Mouse (Mus musculus) heart, postnatal 36 days (tissue): ENCODE data around the gene Klhl42. TPM values are rescaled to one million over a fixed set of nuclear protein-coding genes. Genes with fewer than 3 reads are reported as not detected.
A peak's percentile ranks its signal among the peaks of the same experiment; 100 is the strongest.

Experiments
- DNase-seq, 2 experiments: peaks; one replicate each; pipeline ENCODE4 v3.0.0; 2021 to 2022
- intact Hi-C: fragments of 180-260 bp; cut with DNase I; formaldehyde crosslinking; loops from one replicate; pipeline ENCODE4 v1.15.1; 2025
- total RNA-seq, 2 experiments: library from RNA; stranded (reverse); gene quantifications; 2 replicates each; pipeline ENCODE4 v1.2.3; 2021

Gene Klhl42
- total RNA-seq, 2 experiments from 2014 or later = 5.7 to 6.9 TPM

DNA sequence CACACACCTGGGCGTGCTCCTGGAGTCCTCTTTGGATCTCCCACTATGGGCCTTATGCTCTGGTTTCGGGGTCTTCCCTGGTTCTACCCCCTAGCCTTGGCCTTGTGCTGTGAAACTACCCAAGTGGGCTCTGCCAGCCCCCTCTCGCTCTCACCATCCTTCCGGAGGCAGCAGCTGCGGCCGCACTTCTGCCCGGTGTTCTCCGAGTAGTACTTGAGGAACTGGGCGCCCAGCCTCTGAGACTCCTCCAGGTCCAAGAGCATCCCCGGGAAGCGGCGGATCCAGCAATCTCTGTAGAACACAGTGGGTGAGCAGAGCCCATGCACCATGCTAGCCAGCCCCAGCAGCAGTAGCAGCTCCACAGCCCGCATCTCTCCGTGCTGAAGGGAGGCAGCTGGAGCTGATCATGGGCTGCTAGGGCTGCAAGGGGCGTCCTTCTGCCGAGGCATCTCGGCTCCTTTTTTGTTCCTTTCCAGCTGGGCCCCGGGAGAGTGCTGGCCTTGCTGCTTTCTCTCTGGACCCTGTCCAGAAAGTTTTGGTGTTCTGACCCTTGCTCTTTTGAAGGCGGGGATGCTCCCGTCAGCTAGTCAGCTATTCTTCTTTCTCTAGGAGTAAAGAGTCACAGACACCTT, 4.5 kb upstream of the Klhl42 start, which contains the start of gene Mansc4:
TSS of gene Mansc4 (minus strand) at position 439 of the 632 bp plus-strand sequence.
- intact Hi-C loops = no loop called here
- peak; percentile 11 to 20 for DNase-seq

DNA sequence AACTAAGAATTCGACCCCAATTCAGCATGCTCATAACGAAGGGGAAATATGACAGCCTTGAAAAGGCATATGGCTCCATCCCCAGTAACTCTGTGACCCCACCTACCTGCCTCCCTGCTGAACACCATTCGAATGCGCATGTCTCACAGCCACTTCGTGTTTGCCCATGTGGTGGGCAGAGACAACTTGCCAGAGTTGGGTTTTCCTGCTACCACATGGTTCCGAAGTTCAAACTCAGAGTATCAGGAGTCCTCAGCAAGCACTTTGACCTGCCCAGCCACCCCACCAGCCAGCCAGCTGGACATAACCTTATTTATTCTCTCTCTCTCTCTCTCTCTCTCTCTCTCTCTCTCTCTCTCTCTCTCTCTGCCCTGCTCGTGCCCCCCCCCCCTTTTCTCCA, 3.4 kb upstream of the Klhl42 start:
- DNase-seq = no peak
- intact Hi-C loops = no loop called here

DNA sequence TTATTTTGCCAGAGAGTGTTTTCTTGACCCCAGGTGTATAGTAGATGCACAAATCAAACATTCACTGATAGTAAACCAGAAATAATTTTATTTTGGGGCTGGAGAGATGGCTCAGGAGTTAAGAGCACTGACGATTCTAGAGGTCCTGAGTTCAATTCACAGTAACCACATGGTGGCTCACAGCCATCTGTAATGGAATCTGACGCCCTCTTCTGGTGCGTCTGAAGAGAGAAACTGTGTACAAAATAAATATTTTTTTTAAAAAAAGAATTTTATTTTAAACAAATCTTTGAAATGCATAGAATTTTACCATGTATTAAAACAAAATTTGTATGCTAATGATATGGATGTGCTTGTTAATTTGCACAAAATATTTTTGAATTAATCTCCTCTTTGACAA, 2.7 kb upstream of the Klhl42 start:
- intact Hi-C loops = no loop called here
- no peak for DNase-seq

DNA sequence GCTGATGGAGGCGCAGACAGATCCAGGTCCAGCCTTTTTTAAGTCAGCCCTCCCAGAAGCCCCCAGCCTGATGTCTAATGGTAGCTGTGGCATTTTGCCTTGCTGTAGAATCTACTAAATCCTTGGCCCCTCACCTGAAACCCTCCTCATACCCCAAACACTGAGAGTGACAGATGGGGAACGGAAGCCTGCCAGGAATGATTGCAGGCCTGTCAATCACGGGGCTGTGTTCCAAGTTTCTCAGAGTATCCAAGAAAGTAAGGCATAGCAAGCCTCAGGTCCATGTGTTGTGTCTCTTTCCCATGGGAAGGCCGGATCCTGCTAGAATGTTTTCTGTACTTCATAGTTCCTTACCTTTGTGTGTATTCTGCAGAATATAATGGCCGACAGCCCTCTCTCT, 988 bp upstream of the Klhl42 start:
- DNase-seq = no peak
- intact Hi-C loops = no loop called here

DNA sequence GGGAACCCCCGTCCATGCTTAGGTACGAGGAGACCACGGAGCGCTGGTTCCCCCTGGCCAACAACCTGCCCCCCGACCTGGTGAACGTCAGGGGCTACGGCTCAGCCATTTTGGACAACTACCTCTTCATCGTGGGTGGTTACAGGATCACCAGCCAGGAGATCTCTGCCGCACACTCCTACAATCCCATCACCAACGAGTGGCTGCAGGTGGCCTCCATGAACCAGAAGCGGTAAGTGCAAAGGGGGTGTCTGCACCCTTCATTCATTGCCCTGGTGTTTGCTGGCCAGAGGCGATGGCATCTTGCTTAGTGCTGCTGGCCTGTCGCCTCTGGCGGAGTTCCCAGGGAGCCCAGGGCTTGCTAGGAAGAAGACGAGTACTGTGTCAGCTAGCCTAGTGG, 957 bp downstream of the Klhl42 start:
- intact Hi-C loops = loop anchor here (2.0 kb wide), 1 partner anchor 83 kb away; no protein-coding TSS in a partner anchor
- DNase-seq = peak; percentile 60 to 61

DNA sequence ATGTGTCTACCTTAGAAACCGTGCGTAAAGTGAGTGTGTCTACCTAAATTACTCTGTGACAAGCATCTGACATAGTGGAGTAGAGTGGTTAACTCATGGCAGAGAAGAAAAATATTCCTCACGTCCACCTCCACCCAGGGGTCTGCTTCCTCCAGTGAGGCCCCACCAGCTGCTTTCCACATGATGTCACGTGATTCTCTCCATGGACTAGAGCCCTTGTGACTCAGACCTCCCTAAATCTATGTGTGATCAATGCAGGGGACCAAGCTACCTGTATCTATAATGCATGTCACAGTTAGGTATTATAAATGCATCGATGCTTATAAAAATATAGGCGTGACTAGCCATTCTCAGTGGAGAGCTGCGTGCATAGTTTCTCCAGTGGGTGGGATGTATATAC, 3.6 kb downstream of the Klhl42 start:
- DNase-seq = no peak
- intact Hi-C loops = no loop called here

DNA sequence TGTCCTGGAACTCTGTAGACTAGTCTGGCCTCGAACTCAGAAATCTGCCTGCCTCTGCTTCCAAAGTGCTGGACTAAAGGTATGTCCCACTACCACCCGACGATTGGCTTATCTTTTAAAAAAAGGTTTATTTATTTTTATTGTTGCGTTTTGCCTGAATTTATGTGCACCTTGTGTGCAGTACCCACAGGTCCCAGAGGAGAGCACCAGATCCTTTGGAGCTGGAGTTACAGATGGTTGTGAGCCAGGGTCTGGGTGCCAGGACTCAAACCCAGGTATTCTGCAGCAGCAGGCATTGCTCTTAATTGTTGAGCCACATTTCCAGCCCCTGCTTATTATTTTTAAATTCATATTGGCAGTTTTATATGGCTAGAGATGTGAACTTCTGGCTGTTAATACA, 4.9 kb downstream of the Klhl42 start:
- no peak for DNase-seq
- intact Hi-C loops = no loop called here

DNA sequence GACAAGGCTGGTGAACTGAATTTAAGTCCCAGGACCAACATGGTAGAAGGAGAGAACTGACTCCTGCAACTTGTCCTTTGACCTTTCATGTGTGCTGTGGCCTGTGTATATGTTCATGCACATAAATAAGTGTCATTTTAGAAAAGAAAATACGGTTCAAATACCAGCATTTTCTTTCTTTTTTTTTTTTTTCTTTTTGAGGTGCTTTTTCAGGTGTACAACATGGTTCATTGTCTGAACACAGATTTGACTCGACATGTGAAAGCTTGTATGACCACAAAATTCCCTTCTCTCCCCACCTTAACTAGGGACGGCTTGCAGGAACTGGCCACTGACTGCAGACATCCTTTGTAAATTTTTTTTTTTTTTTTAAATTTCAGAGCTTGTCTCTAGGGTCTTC, 5.8 kb downstream of the Klhl42 start:
- intact Hi-C loops = no loop called here
- DNase-seq = no peak

DNA sequence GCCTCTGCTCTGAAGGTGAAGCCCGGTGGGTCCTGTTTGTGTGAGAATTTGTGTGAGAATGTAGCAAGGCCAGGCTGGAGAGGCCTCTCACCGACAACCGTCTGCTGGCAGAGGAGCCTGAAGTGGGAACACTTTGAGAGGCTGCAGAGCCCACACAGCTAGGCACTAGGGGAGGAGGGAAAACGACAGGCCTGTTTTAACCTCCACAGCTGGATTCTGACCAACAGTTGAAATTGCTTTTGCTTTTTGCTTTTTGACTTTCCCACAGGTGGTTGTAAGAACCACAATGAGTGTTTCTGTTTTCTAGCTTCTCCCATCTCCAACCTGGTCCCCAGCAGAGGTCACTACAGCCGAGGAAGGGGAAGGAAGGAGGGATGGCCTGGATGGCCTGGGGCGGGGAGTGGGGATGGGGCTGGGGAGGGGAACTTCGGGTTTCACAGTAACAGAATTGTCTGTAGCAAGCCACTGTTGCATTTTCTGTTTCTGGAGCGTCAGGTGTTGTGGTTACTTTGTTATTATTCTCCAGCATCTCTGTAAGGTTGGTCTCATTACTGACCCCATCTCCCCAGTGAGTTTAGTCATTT, 6.3 kb downstream of the Klhl42 start:
- intact Hi-C loops = no loop called here
- DNase-seq = no peak

DNA sequence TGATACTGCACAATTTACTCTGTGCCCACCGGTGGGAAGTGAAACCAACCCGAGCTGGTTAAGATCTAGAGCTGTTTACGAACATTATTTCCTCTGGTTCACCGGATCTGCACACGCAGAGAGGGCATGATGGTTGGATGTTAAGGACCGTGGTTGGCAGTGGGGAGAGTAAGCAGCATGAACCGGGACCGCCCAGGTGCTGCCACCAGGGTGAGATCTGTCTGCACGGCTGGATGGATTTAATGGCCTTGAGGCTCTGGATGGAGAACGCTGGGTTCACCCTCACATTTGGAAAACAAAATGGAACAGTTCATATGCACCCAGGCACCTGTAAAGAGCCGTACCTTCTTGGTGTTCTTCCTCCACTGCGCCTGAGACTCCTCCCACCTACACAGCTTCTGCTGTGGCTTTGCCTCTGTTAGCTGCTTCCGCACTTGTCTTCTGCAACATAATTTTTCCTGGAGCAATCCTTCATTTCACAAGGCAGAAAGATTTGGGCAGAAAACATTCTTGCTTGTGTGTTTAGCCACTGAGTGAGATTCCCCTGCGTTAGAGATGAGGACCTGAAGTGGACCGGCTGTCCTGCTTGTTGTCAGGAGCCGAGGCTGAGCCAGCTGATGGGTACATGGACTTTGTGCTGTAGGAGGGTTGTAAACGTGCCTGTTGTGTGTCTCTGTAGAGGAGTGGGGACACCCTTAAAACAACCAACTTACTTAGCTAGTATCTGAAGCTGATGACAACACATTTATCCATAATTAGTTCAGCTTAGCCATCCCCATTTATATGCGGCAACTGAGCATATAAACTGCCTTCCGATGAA, 8.5 kb downstream of the Klhl42 start:
- intact Hi-C loops = loop anchor here (5.0 kb wide), 1 partner anchor 272 kb away; no protein-coding TSS in a partner anchor
- no peak for DNase-seq

DNA sequence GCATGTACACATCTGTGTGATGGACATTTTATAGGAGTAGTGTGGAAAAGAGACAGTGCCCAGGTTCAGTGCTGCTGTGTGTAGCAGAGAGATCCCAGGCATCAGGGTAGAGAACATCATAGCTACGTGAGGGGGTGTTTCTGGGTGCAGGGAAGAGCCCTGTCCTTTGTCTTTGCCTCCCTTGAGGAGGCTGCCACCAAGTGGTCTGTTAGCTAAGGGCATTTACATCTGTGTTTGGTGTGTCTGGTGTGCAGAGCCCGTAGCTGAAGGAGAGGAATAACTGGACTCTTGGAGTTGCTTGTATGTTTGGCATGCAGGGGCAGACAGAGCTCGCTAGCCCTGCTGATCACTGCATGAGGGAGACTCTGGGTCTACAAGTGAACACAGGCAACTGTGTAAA, 11.1 kb downstream of the Klhl42 start:
- intact Hi-C loops = loop anchor here (5.0 kb wide), 1 partner anchor 275 kb away; no protein-coding TSS in a partner anchor
- DNase-seq = no peak

DNA sequence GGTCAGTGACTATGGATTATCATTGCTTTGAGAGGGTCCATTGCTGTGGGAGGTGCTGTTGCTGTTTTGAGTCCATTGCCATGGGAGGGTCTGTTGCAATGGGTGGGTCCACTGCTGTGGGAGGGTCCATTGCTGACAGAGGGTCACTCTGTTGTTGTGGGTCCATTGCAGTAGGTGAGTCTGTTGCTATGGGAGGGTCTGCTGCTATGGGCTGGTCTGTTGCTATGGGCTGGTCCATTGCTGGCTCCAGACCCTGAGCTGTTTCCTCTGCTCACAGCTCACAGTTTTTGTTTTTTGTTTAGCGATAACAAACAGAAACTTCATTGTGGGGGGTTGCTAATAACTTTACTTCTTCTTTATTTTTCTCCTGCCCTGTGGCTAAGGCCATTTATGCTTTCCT, 14.3 kb downstream of the Klhl42 start:
- DNase-seq = no peak
- intact Hi-C loops = no loop called here

DNA sequence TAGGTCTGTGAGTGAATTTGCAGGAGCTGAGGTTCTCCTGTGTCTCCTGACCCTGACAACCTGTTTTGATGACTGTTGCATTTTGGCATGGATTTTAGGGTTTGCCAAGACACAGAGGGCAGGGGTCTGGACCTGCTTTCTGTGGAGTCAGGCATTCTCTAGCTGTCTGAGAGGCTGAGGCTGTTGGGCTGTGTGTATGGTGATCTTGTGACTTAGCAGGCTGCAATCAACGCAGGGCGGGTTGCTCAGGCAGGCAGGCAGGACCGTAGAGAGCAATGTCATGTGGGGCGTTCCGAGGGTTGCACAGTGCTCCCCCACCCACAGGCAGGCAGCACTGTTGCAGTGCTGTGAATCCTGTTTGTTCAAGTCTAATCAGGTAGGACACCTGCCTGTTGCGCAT, 15.5 kb downstream of the Klhl42 start:
- intact Hi-C loops = no loop called here
- no peak for DNase-seq

DNA sequence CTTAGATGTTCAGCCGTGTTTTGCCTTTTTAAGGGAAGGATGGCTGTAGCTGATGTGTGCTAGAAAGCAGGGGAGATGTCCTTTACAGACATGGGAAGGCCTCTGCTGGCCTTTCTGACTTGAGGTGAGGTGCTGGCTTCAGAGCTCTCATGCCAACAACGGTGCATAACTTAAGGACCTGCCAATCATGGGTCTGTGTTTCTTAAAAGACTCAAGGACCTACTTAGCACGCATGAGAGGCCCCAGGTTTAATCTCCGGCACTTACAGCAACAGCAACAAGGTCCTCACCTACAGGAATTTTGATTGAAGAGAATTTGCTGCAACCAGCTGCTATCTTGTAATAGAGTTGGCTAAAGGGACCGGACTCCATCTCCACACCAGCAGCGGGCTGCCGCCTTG, 18.1 kb downstream of the Klhl42 start:
- intact Hi-C loops = no loop called here

DNA sequence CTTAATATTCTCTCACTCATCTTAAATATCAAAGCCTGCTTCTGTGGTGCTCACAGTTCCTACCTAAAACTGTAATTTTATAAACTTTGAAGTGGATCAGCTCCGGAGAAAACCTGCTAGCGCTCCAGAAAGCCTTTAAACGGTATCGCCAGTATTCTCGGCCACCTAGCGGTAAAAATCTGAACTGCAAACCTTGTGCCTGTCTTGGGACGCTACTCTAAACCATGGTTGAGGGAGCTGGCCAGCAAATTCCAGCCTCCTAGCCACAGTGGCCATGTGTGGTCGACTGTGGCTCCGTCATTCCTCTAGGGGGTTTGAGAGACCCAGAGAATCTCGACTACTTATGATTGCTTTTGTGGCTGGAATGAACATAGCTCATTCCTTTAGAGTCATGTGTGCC, 25.4 kb downstream of the Klhl42 start:
- intact Hi-C loops = loop anchor here (5.0 to 10.0 kb wide), 2 partner anchors 109 to 128 kb away; no protein-coding TSS in a partner anchor
- DNase-seq = peak; percentile 84 to 92

More for the DNA sequence above, 18.1 kb downstream of the Klhl42 start:
- no peak for DNase-seq

DNA sequence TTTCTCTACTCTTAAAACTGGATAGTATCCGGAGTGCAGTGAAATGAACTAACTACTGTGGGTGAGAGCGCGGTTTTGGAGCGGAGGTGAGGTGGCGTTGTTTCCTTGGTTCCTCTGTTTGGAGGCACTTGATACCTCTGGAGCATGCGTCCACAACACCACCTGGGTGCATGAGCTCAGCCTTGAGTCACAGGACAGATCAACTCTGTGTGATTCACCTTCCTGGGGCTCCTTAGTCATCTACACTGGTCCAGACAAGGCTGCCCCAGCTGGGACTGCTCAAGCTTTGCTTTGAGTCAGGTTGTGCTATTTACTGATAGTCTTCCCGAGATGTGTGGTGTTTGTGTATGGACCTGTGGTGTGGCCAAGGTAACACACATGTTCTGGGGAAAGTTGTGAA, 26.6 kb downstream of the Klhl42 start:
- DNase-seq = no peak
- intact Hi-C loops = loop anchor here (5.0 to 10.0 kb wide), 2 partner anchors 110 to 127 kb away; no protein-coding TSS in a partner anchor

DNA sequence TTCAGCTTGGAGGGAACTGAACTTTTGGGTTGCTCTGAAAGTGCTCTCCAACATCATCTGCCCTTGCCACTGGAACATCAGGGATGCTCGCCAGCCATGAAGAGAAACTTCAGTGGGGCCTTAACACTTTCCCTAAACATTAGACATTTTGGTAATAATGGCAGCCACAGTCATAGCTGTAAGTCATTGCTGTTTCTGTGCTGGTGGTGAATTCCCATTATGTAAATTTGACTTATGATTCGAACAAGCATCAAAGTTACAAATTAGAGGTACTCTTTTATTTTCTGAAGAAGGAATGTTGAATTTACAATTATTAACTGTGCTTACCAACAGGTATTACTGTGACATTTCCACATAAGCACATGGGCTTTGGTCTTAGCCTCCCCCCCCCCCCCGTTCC, 27.0 kb downstream of the Klhl42 start:
- no peak for DNase-seq
- intact Hi-C loops = loop anchor here (5.0 to 10.0 kb wide), 2 partner anchors 111 to 127 kb away; no protein-coding TSS in a partner anchor

DNA sequence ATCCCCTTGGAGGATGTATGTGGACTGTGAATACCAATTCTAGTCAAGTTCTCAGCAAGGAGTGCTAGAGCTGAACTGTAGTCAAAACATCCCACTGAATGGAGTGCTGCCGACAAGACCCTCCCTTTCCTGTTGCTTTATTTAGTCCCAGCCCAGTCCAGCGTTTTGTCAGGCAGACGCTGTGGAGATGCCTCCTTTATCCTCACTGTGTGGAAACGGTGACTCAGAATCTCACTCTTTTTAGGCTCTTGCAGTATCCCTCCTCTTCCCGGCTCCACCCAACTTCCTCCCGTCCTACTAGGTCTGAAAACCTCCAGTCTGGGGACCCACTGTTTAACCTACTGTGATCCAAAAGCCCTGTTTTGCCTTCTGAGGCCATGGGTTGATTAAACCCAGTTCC, 30.1 kb downstream of the Klhl42 start:
- no peak for DNase-seq
- intact Hi-C loops = no loop called here

DNA sequence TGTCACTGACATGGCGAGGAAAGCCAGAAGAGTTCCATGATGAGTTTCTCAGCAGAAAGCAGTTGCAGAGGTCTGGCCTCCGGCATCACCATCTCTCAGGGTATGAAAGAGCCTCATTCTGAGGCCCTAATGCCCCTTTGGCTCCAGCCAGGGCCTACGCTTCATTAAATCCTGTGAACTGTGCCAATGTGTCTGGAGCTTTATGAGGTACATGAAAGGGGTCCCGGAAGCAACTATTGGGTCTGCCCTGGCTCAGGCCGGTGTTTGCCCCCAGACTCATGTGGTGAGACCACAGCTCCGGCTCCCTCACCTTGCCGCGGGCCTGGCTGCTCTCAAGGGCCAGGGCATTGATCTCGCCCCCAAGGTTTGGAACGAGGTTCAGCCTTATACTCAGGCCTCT, 36.1 kb downstream of the Klhl42 start:
- intact Hi-C loops = no loop called here
- no peak for DNase-seq

DNA sequence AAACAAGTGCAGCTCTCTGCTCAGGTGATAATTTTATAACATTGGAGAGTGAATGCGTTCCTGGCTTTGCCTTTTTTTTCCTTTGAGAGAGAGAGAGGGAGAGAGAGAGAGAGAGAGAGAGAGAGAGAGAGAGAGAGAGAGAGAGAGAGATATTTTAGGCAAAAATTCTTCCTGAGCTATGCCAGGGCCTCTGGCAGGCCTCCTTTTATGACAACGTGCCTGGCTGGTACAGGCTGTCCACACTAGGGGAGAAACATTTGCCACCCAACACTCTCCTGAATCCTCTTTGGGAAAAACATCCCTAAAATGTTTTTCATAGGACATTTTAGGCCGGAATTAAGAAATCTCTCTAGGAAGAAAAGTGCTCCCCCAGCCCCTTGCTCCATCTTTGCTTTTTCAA, 47.1 kb downstream of the Klhl42 start:
- intact Hi-C loops = no loop called here
- no peak for DNase-seq

DNA sequence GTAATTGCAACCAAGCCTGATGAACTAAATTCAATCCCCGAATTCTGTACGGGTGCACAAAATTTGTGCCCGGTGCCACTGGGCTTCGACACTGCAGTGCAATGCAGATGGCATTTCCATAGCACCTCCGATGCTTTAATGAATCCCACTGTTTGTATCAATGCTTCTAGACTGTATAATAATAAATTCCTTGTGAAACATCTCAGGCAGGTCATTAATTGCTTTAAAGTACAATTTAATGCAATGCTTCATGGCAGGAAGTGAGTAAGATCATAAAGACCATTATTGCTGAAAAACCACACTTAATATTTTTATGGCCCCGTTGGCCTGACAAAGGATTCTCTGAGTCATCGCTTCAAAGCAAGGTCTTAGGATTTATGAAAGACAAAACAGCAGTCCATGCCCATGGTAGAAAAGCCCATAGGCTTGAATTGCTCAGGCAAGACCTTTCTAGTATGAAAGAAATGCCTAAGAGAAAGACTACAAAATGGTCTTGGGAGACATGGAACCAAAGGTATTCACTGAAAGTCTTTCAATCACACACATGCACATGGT, 49.5 kb downstream of the Klhl42 start:
- intact Hi-C loops = no loop called here
- no peak for DNase-seq
